Mouse (Mus musculus) left cerebral cortex, adult 2 months (tissue): ENCODE measurements at regions not wholly inside any gene's neighbourhood (a gene's known extent, or its start where the extent isn't known, plus 50 kb on each side); places are given as distances from the start of the nearest gene placed in this dataset.

ENCODE experiments used
- DNase-seq, 2 experiments: peaks; one replicate each; pipeline ENCODE4 v3.0.0; 2021 to 2022; ENCODE audit warnings: low spot score in 2 of 2, mixed read lengths in 1 of 2; ENCODE audit errors: extremely low spot score in 1 of 2
- H3K27ac ChIP-seq: fragments of 200-600 bp; 2 replicates; pipeline ENCODE4 v1.8.1; 2022
- H3K4me3 ChIP-seq: fragments of 200-600 bp; 2 replicates; pipeline ENCODE4 v1.8.1; 2022
- CTCF ChIP-seq: fragments of 200-600 bp; IDR thresholded peaks from 2 replicates; pipeline ENCODE4 v1.8.1; 2022; ENCODE audit warnings: antibody characterized with exemption, mild to moderate bottlenecking, moderate library complexity
- intact Hi-C: fragments of 180-260 bp; cut with DNase I; formaldehyde crosslinking; loops from one replicate; pipeline ENCODE4 v1.15.1; 2025

DNA sequence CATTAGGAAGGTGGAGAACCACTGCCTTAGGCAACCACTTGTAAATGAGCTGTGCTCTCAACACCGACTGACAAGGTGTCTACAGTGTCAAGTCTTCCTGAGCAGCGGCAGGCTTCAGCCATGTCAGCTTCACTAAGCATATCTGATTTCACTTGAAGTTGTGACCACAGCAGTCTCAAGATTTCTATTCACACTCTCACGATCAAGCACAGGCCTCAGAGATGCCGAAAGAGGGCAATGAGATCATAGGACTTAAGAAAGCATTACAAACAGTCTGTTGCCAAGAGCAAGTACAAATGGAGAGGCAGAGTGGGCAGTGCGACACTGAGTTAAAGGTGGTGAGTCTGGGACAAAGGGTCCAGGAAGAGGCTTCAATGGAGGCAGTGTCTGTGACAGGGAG is 289.6 kb downstream of the Kcnrg start:
- no peak overlapping the region for H3K4me3 ChIP-seq
- DNase-seq, result no peak
- H3K27ac ChIP-seq, result no peak overlapping the region
- no peak for TF ChIP-seq CTCF
- intact Hi-C loops, result no loop called here

DNA sequence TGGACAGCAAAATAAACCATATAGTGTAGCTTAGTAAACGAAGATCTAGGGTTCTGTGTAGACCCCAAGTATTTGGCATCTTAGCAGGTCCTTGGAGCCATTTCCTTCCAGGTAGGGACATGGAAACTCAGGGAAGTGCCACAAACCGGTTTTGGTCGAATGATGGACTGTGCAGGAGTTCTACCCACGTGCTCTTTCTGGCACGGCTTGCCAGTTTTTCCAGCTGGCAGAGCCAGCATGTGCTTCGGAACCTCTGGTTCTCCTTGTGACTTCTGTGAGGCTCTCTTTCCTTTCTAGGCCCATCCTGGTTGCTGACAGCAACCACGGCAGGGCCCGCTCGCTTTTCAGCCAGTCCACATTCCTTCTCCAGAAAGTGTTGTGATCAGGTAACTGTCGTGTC is 291.4 kb downstream of the Kcnrg start:
- no peak for TF ChIP-seq CTCF
- Histone ChIP-seq H3K27ac (no peak overlapping the region), H3K4me3 (no peak overlapping the region)
- no peak for DNase-seq
- intact Hi-C loops, result no loop called here

- DNase-seq, result no peak
- H3K27ac ChIP-seq, result no peak overlapping the region
- intact Hi-C loops, result no loop called here
- TF ChIP-seq CTCF, result no peak
- H3K4me3 ChIP-seq, result no peak overlapping the region
Observed at GRCm38 (mm10) chr14:61904426-61905124, 297.3 kb downstream of the Kcnrg start.

DNA sequence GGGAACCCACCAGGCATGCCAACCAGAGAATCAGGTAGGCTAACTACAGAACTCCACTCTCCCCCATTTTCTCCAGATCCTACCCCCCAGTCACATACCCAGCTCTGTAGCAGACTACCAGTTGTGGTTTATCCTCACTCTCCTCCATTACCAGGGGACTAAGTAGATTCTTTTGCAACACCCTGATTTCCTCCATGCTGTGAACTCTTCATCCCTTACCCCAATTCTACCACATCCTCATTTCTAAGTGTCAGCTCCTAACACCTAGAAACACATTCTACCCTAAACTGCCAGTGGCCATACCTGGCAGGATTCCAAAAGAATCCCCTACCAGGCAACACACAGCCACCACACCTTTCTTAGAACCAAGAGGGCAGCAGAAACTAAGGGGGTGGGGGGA is 310.9 kb downstream of the Kcnrg start:
- TF ChIP-seq CTCF, result no peak
- H3K4me3 ChIP-seq, result no peak overlapping the region
- DNase-seq, result no peak
- no peak overlapping the region for H3K27ac ChIP-seq
- intact Hi-C loops, result no loop called here

- intact Hi-C loops, result no loop called here
- no peak for DNase-seq
- no peak overlapping the region for H3K27ac ChIP-seq
- TF ChIP-seq CTCF, result no peak
- no peak overlapping the region for H3K4me3 ChIP-seq
Observed at GRCm38 (mm10) chr14:61931811-61932210, 324.6 kb downstream of the Kcnrg start.

DNA sequence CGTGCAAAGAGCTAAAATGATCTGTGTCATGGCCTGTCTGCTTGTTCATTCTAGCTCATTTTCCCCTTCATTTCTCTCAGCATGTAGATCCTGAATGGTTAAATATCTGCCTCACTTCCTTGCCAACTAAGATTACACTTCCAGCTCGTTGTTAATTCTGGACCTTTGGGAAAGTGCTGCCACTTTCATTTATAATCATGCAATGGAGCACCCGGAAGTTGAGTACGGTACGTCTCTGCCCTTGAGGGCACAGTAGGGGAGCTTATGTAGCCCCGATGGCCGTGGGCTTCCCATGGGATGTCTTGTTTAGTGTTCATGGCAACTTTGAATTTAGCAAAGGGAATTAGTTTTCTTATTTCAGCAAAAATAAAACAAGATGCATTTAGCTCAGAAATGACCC is 334.4 kb downstream of the Kcnrg start:
- intact Hi-C loops, result no loop called here
- no peak for TF ChIP-seq CTCF
- no peak overlapping the region for H3K4me3 ChIP-seq
- DNase-seq, result no peak
- no peak overlapping the region for H3K27ac ChIP-seq

DNA sequence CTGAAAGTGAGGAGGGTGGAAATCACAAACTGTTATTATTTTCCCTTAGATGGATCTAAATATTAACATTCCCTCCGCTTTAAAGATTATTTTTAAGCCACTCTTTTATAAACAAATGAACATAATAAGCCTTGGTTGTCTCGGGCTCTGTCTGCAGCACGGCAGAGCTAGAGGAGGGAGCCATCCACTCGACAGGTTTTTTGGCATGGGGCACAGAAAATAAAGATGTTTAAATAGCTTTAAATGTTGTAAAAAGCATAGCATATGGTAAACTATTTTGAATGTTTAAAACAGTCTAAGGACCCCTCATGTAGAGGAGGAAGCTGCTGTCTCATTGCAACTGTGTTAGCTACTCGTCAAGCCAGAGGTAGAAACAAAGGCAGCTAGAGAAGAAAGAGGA is 338.4 kb downstream of the Kcnrg start:
- no peak overlapping the region for H3K4me3 ChIP-seq
- no peak overlapping the region for H3K27ac ChIP-seq
- TF ChIP-seq CTCF, result no peak
- DNase-seq, result no peak
- intact Hi-C loops, result no loop called here

GRCm38 (mm10) chr14:61949446-61949845 is 342.2 kb downstream of the Kcnrg start:
- H3K4me3 ChIP-seq, result no peak overlapping the region
- no peak overlapping the region for H3K27ac ChIP-seq
- no peak for TF ChIP-seq CTCF
- DNase-seq, result no peak
- intact Hi-C loops, result no loop called here

GRCm38 (mm10) chr14:61950004-61950403 is 342.4 kb upstream of the Rnaseh2b start:
- no peak overlapping the region for H3K27ac ChIP-seq
- H3K4me3 ChIP-seq, result no peak overlapping the region
- intact Hi-C loops, result no loop called here
- no peak for TF ChIP-seq CTCF
- DNase-seq, result no peak

GRCm38 (mm10) chr14:61953029-61953428 is 339.4 kb upstream of the Rnaseh2b start:
- intact Hi-C loops, result no loop called here
- H3K4me3 ChIP-seq, result no peak overlapping the region
- no peak for TF ChIP-seq CTCF
- DNase-seq, result no peak
- no peak overlapping the region for H3K27ac ChIP-seq

- TF ChIP-seq CTCF, result no peak
- H3K27ac ChIP-seq, result no peak overlapping the region
- no peak for DNase-seq
- intact Hi-C loops, result no loop called here
- H3K4me3 ChIP-seq, result no peak overlapping the region
Observed at GRCm38 (mm10) chr14:61955416-61955815, 337.0 kb upstream of the Rnaseh2b start.

DNA sequence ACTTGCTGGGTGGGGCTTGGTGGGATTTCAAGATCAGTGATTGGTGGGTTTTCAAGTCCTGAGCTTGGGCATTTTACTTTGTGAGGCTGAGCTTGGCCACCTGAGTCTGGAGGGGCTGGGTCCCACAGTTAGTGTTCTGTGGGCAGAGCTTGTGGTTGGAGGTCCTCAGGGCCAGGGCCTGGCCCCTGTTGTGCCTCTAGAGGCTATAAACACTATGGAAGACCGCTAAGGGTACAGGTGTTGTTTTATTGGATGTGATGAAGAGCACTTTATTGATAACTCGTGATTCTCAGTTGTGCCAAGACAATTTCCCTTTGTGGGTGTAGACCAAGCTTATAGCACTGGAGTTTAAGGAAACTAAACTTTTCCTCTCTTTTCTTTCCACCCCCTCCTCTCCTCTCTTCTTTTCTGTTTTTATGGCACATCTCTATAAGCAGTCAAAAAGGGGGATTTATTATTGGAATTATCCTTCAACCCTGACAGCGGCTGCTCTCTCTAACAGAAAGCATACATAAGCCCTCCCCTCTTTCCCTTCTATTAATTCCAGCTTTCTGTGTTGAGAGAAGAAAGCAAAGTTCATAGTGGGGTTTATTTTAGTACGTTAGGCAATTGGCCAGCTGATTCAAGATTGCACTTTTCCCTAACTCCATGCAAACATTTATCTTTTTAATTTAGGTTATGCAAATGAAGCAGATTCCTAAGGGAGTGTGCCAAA is 332.0 kb upstream of the Rnaseh2b start:
- H3K27ac ChIP-seq, result no peak overlapping the region
- intact Hi-C loops, result no loop called here
- TF ChIP-seq CTCF, result no peak
- no peak overlapping the region for H3K4me3 ChIP-seq
- no peak for DNase-seq

DNA sequence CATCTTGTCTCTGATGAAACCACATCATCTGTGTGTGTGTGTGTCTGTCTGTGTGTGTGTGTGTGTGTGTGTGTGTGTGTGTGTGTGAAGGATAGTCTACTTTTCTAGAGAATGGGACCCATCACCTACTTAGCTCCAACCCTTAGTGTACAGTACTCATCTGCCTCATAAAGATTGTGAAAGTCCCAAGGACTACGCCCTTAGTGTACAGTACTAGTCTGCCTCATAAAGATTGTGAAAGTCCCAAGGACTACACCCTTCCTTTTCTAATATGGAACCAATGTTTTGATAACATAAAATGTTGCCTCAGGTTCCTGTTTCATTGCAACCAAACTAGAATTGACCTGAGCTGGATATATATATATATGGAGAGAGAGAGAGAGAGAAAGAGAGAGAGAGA is 323.9 kb upstream of the Rnaseh2b start:
- intact Hi-C loops, result no loop called here
- no peak for TF ChIP-seq CTCF
- DNase-seq, result no peak
- no peak overlapping the region for H3K4me3 ChIP-seq
- no peak overlapping the region for H3K27ac ChIP-seq
